Mouse (Mus musculus): ENCODE measurements around the gene Gga1. TPM values are rescaled to one million over a fixed set of nuclear protein-coding genes. Genes with fewer than 3 reads are reported as not detected.

Gene Gga1
- total RNA-seq, 2 experiments from 2014 or later, result 31.1 to 33.8 TPM

GRCm38 (mm10) chr15:78937963-78938362 is 61.0 kb downstream of the Gga1 start:
- no peak for DNase-seq

- no peak for DNase-seq
Measured at GRCm38 (mm10) chr15:78940325-78940724, 63.3 kb downstream of the Gga1 start.

- peak; percentile 81 for DNase-seq
Measured at GRCm38 (mm10) chr15:78942663-78943062, 65.7 kb downstream of the Gga1 start.

Small RNAs within 50 kb of the gene (microRNA-seq; reads per million reads assigned to microRNA genes)
- gene Mir6955, result 0 to 0.32 reads per million in 2 experiments

Other genes starting within 250 kb of the Gga1 start
- under 1 TPM; 0.20 to 0.23 TPM for gene Elfn2, start 158.4 kb upstream of the Gga1 start, total RNA-seq (2021)
- 1 to 10 TPM; 7.9 to 9.5 TPM for gene Mfng, start 103.7 kb upstream of the Gga1 start, total RNA-seq (2021)
- gene Card10, start 74.1 kb upstream of the Gga1 start, total RNA-seq (2021), result 10 to 100 TPM in 1 of 2 experiments, 1 to 10 TPM in 1; 9.3 to 11.3 TPM
- gene Cdc42ep1, start 34.6 kb upstream of the Gga1 start, total RNA-seq (2021), result 10 to 100 TPM; 26.3 to 35.0 TPM
- gene Lgals2, start 21.7 kb upstream of the Gga1 start, total RNA-seq (2021), result not detected
- not detected for gene Gm49510, start 22.5 kb downstream of the Gga1 start, total RNA-seq (2021)
- 10 to 100 TPM in 1 of 2 experiments, 1 to 10 TPM in 1; 6.0 to 11.6 TPM for gene Sh3bp1, start 22.6 kb downstream of the Gga1 start, total RNA-seq (2021)
- 10 to 100 TPM in 1 of 2 experiments, 1 to 10 TPM in 1; 9.4 to 10.1 TPM for gene Pdxp, start 36.7 kb downstream of the Gga1 start, total RNA-seq (2021)
- gene Lgals1, start 49.5 kb downstream of the Gga1 start, total RNA-seq (2021), result 100 to 1,000 TPM; 679 to 727 TPM
- 10 to 100 TPM; 27.1 to 30.7 TPM for gene Nol12, start 57.7 kb downstream of the Gga1 start, total RNA-seq (2021)
- 10 to 100 TPM; 65.1 to 76.8 TPM for gene Triobp, start 70.5 kb downstream of the Gga1 start, total RNA-seq (2021)
- gene H1f0, start 151.3 kb downstream of the Gga1 start, total RNA-seq (2021), result 100 to 1,000 TPM; 193 to 214 TPM
- under 1 TPM; 0.25 to 0.35 TPM for gene Galr3, start 164.7 kb downstream of the Gga1 start, total RNA-seq (2021)
- gene Ankrd54, start 185.7 kb downstream of the Gga1 start, total RNA-seq (2021), result 1 to 10 TPM; 6.1 to 8.6 TPM
- gene Eif3l, start 198.0 kb downstream of the Gga1 start, total RNA-seq (2021), result 10 to 100 TPM; 80.0 to 86.2 TPM
- gene Micall1, start 231.7 kb downstream of the Gga1 start, total RNA-seq (2021), result 10 to 100 TPM; 17.4 to 20.4 TPM